Mouse (Mus musculus): ENCODE results near the gene A630001G21Rik. TPM values are rescaled to one million over a fixed set of nuclear protein-coding genes. Genes with fewer than 3 reads are reported as not detected.
A peak's percentile ranks its signal among the peaks of the same experiment; 100 is the strongest.

The A630001G21Rik gene
- polyA plus RNA-seq, 1 experiment from 2014 or later = 1.0 TPM

- no peak overlapping the region for H3K4me3 ChIP-seq (replicated peaks)
- H3K36me3 ChIP-seq = no peaks in the 10 kb centered on the region
- no peaks in the 10 kb centered on the region for H3K4me1 ChIP-seq (replicated peaks)
- no peak for ATAC-seq (ENCODE audit: insufficient number of reproducible peaks, insufficient read depth, low FRiP score, low TSS enrichment, low read depth)
- H3K9me3 ChIP-seq = no peaks in the 10 kb centered on the region
- H3K4me2 ChIP-seq = no peak overlapping the region
- no peak overlapping the region for H3K27ac ChIP-seq
- 81% methylated on average over 3 of the region's 3 CpGs for WGBS
- H3K9ac ChIP-seq (replicated peaks) = no peak overlapping the region
- 0 out of 2 replicates have a peak, but pooled peaks cover 3% of the 10 kb centered on the region for H3K27me3 ChIP-seq
Measured at GRCm38 (mm10) chr1:85771976-85772375, 6.5 kb downstream of the A630001G21Rik start.

DNA sequence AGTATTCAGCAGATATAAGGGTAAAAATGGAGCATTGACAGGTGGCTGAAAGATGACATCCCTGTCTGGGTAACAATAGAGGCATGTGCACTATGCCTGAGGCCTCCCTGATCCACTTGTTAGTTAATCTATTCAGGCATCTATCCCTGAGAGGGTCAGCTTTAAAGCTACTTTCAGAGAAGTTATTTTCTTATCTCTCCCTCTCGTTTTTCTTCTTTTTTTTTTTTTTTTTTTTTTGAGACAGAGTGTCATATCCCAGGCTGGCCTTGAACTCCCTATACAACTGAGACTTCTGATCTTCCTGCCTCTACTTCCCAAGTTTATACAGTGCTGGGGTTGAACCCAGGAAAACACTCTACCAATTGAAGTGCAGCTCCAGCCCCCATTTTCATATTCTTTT lies 10.7 kb downstream of the A630001G21Rik start:
- no peaks in the 10 kb centered on the region for H3K27me3 ChIP-seq
- H3K36me3 ChIP-seq = no peaks in the 10 kb centered on the region
- H3K4me3 ChIP-seq (replicated peaks) = no peak overlapping the region
- H3K4me2 ChIP-seq = no peak overlapping the region
- no peak overlapping the region for H3K27ac ChIP-seq
- H3K9ac ChIP-seq (replicated peaks) = no peak overlapping the region
- WGBS = 63% methylated on average over 1 of the region's 1 CpGs
- no peaks in the 10 kb centered on the region for H3K4me1 ChIP-seq (replicated peaks)
- H3K9me3 ChIP-seq = no peaks in the 10 kb centered on the region
- ATAC-seq (ENCODE audit: insufficient number of reproducible peaks, insufficient read depth, low FRiP score, low TSS enrichment, low read depth) = no peak

GRCm38 (mm10) chr1:85766120-85766519 lies 12.3 kb downstream of the A630001G21Rik start:
- WGBS = 76% methylated on average over 3 of the region's 3 CpGs
- 0 out of 2 replicates have a peak, but pooled peaks have one; percentile 37 for ATAC-seq (ENCODE audit: insufficient number of reproducible peaks, insufficient read depth, low FRiP score, low TSS enrichment, low read depth)
- no peaks in the 10 kb centered on the region for H3K36me3 ChIP-seq
- no peak overlapping the region for H3K27ac ChIP-seq
- no peak overlapping the region for H3K9ac ChIP-seq (replicated peaks)
- H3K27me3 ChIP-seq = no peaks in the 10 kb centered on the region
- no peak overlapping the region for H3K4me2 ChIP-seq
- no peaks in the 10 kb centered on the region for H3K4me1 ChIP-seq (replicated peaks)
- H3K9me3 ChIP-seq = no peaks in the 10 kb centered on the region
- H3K4me3 ChIP-seq (replicated peaks) = no peak overlapping the region

GRCm38 (mm10) chr1:85764291-85764690 lies 14.2 kb downstream of the A630001G21Rik start:
- Histone ChIP-seq H3K36me3 (no peaks in the 10 kb centered on the region), H3K9me3 (no peaks in the 10 kb centered on the region), H3K4me1 (replicated peaks) (no peaks in the 10 kb centered on the region), H3K4me2 (no peak overlapping the region), H3K27me3 (no peaks in the 10 kb centered on the region), H3K4me3 (replicated peaks) (no peak overlapping the region), H3K27ac (no peak overlapping the region), H3K9ac (replicated peaks) (no peak overlapping the region)
- 91% methylated on average over 4 of the region's 4 CpGs for WGBS
- no peak for ATAC-seq (ENCODE audit: insufficient number of reproducible peaks, insufficient read depth, low FRiP score, low TSS enrichment, low read depth)

- 90% methylated on average over 6 of the region's 6 CpGs for WGBS
- no peaks in the 10 kb centered on the region for H3K36me3 ChIP-seq
- no peak for ATAC-seq (ENCODE audit: insufficient number of reproducible peaks, insufficient read depth, low FRiP score, low TSS enrichment, low read depth)
- H3K4me3 ChIP-seq (replicated peaks) = no peak overlapping the region
- H3K27ac ChIP-seq = no peak overlapping the region
- H3K27me3 ChIP-seq = no peaks in the 10 kb centered on the region
- H3K9me3 ChIP-seq = no peaks in the 10 kb centered on the region
- H3K9ac ChIP-seq (replicated peaks) = no peak overlapping the region
- no peaks in the 10 kb centered on the region for H3K4me1 ChIP-seq (replicated peaks)
- H3K4me2 ChIP-seq = no peak overlapping the region
Measured at GRCm38 (mm10) chr1:85763386-85763785, 15.1 kb downstream of the A630001G21Rik start.

GRCm38 (mm10) chr1:85761665-85762064 lies 16.8 kb downstream of the A630001G21Rik start:
- WGBS = 88% methylated on average over 4 of the region's 4 CpGs
- H3K4me1 ChIP-seq (replicated peaks) = no peaks in the 10 kb centered on the region
- no peak overlapping the region for H3K9ac ChIP-seq (replicated peaks)
- H3K36me3 ChIP-seq = no peaks in the 10 kb centered on the region
- H3K27ac ChIP-seq = no peak overlapping the region
- no peaks in the 10 kb centered on the region for H3K9me3 ChIP-seq
- H3K4me2 ChIP-seq = no peak overlapping the region
- no peak for ATAC-seq (ENCODE audit: insufficient number of reproducible peaks, insufficient read depth, low FRiP score, low TSS enrichment, low read depth)
- no peaks in the 10 kb centered on the region for H3K27me3 ChIP-seq
- H3K4me3 ChIP-seq (replicated peaks) = no peak overlapping the region

DNA sequence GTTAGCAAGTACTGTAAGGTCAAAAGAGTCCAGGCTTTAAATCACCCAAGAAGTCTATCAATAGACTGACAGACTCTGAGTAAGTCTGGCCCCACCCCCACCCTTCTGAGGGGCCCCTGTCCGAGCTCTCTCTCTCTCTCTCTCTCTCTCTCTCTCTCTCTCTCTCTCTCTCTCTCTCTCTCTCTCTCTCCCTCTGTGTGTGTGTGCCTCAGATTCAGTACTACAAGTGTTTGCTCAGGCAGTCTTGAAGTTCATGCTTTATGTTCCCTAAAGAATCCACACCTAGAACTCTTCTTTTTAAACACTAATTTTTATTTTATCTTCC lies 19.5 kb downstream of the A630001G21Rik start:
- H3K4me1 ChIP-seq (replicated peaks) = no peaks in the 10 kb centered on the region
- no peak overlapping the region for H3K27ac ChIP-seq
- H3K4me2 ChIP-seq = no peak overlapping the region
- no peak overlapping the region for H3K9ac ChIP-seq (replicated peaks)
- no peak overlapping the region for H3K4me3 ChIP-seq (replicated peaks)
- H3K9me3 ChIP-seq = no peaks in the 10 kb centered on the region
- H3K36me3 ChIP-seq = no peaks in the 10 kb centered on the region
- no peak for ATAC-seq (ENCODE audit: insufficient number of reproducible peaks, insufficient read depth, low FRiP score, low TSS enrichment, low read depth)
- WGBS = 33% methylated on average over 1 of the region's 1 CpGs
- no peaks in the 10 kb centered on the region for H3K27me3 ChIP-seq

DNA sequence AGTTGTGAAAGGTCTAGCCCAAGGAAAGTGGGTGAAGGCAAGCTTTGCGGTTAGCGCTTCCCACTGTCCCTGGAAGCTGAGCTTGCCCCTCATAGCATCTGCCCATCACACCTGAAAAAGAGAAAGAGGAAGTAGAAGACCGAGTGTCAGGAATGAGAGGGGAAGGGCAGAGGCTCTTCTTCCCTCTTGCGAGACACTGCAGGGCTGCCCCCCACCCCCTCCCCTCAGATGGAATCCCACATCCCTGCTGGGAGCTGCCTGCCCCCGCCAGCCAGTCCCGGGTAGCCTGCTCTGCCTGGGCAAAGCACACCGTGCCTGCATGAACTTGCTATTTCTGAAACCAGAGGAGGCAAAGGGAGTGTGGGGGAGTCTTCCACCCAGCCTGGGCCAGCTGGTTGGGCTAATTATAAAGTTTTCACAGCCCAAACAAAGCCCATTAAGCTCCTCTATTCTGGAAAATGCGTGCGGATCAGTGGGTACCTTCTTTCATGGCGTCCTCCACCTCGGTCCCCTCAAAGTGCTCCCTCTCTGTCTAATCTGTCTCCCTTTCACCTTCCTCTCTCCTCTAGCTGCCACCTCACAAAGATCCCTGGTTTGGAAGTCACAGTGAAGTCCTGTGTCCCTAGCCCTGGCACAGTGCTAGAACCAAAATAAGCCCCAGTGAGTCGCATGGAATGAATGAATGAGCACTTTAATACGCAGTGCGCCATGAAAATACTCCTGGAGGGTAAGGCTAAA lies 20.0 kb downstream of the A630001G21Rik start:
- WGBS = 27% methylated on average over 14 of the region's 14 CpGs
- Histone ChIP-seq H3K4me2 (peak overlapping the region; percentile 15), H3K36me3 (no peaks in the 10 kb centered on the region), H3K27me3 (no peaks in the 10 kb centered on the region), H3K27ac (no peak overlapping the region), H3K9me3 (no peaks in the 10 kb centered on the region), H3K9ac (replicated peaks) (no peak overlapping the region), H3K4me3 (replicated peaks) (no peak overlapping the region), H3K4me1 (replicated peaks) (no peaks in the 10 kb centered on the region)
- ATAC-seq (ENCODE audit: insufficient number of reproducible peaks, insufficient read depth, low FRiP score, low TSS enrichment, low read depth) = no peak

DNA sequence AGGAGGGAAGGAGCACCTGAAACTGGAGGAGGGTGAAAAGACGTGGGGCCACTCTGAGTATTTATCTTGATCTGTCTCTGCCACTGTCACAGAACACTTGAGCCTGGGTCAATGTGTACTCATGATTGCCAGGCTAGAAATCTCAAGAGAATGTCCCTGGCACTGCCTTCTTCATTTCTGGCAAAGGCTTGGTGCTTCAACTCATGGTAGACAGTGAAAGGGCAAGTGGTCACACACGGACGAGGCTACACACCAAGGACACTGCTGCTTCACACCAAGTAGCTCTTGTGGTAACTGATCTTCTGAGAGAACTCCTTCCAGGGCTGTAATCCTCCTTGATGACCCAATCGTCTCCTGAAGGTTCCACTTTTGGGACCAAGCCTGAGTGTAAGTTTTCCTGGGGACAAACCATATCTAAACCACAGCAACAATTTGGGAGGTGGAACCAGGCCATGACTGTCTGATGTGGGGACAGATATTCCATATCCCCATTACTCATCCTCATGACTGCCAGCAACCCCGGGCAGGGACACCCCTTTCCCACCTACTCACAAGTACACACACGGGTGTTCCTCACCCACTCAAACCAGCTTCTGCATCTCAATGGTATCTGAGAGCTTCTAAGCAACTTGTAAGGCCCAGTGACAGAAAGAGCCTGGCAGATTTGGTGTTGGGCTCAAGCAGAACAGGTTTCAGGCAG lies 20.8 kb downstream of the A630001G21Rik start:
- ATAC-seq (ENCODE audit: insufficient number of reproducible peaks, insufficient read depth, low FRiP score, low TSS enrichment, low read depth) = no peak
- H3K27me3 ChIP-seq = no peaks in the 10 kb centered on the region
- H3K4me3 ChIP-seq (replicated peaks) = no peak overlapping the region
- H3K4me2 ChIP-seq = no peak overlapping the region
- no peaks in the 10 kb centered on the region for H3K9me3 ChIP-seq
- WGBS = 80% methylated on average over 6 of the region's 6 CpGs
- H3K27ac ChIP-seq = no peak overlapping the region
- no peaks in the 10 kb centered on the region for H3K4me1 ChIP-seq (replicated peaks)
- H3K36me3 ChIP-seq = no peaks in the 10 kb centered on the region
- no peak overlapping the region for H3K9ac ChIP-seq (replicated peaks)

- Histone ChIP-seq H3K9ac (replicated peaks) (no peak overlapping the region), H3K36me3 (no peaks in the 10 kb centered on the region), H3K4me1 (replicated peaks) (no peaks in the 10 kb centered on the region), H3K4me3 (replicated peaks) (no peak overlapping the region), H3K9me3 (no peaks in the 10 kb centered on the region), H3K27ac (no peak overlapping the region; the same call in 1 of the 2 replicates), H3K4me2 (no peak overlapping the region), H3K27me3 (no peaks in the 10 kb centered on the region)
- WGBS = 78% methylated on average over 11 of the region's 11 CpGs
- ATAC-seq (ENCODE audit: insufficient number of reproducible peaks, insufficient read depth, low FRiP score, low TSS enrichment, low read depth) = peak; percentile 23; the same call in 1 of the 2 replicates
Measured at GRCm38 (mm10) chr1:85751932-85752680, 26.3 kb downstream of the A630001G21Rik start.

DNA sequence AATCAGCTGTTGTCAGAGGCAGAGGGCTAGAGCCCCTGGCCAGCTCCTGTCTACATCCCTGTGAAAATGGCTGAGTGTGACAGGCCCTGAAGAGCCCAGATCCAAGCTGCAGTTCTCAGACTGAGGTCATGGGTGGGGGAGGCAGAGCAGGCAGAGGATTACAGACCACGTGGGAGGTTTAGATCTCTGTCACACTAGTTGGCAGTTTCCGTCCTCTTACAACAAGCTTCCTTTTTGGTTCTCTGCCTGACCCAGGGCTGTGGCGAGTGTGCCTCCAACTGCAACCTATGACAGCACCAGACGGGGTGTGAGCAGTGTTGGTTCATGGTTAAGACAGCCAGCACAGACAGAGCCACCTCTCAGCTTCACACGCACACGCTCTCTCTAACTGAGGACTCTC lies 26.9 kb downstream of the A630001G21Rik start:
- Histone ChIP-seq H3K4me3 (replicated peaks) (no peak overlapping the region), H3K4me1 (replicated peaks) (no peaks in the 10 kb centered on the region), H3K27ac (peak overlapping the region; percentile 29; the same call in 1 of the 2 replicates), H3K27me3 (no peaks in the 10 kb centered on the region), H3K36me3 (no peaks in the 10 kb centered on the region), H3K4me2 (no peak overlapping the region), H3K9me3 (no peaks in the 10 kb centered on the region), H3K9ac (replicated peaks) (no peak overlapping the region)
- WGBS = 64% methylated on average over 6 of the region's 6 CpGs
- ATAC-seq (ENCODE audit: insufficient number of reproducible peaks, insufficient read depth, low FRiP score, low TSS enrichment, low read depth) = no peak
